ENCODE assay signal across 8 mouse cellular contexts in the genomic region with DNA sequence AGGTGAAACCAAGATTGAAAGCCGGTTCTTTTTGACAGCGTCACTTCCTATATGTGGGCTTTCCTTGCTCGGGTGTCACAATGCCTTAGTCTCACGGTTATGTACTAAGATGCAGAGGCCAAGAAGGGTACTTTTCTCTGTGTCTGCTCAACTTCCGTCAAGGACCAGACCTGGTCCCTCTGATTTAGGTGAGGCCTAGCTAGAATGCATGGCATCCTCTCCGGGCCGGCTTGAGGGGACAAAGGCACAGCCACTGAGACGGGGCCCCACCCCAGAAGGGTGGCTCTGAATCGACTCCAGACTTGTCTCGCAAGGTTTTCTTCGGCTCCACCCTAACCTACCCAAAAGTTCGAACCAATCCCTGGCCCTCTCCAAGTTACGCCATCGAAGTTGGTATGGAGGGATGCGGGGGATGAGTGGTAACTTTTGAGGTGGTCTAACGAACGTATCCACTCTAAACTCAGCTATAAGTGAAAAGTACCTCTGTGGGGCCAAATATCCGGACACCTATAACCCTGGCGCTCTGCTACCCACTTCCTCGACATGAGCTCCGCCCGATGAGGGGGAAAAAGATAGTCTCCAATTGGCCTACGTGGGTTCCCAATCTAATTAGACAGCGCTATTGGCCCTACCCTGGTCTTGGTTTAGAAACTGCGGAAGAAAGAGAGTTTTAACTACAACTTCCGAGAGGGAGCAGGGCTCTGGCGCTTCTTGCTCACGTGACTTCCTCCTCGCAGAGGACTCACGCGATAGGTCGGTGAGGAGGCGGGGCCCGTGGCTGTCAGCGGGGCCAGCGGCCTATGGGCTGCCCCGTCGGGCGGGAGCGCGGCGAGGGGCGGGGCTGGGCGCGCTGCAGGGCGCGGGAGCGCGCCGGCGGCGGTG. TPM values are rescaled to one million over a fixed set of nuclear protein-coding genes. Genes with fewer than 3 reads are reported as not detected.
A peak's percentile ranks its signal among the peaks of the same experiment; 100 is the strongest.
DNase-seq lines count a peak whose midpoint lies in the region; ATAC-seq and TF ChIP-seq lines count a peak whose summit lies in the region.

A gene (plus strand): TSS at position 110 of the 882 bp plus-strand sequence.

- peak within 1 kb of the TSS; percentile 89 to 93 for H3K4me3 ChIP-seq in ES-E14 (ENCODE audit: insufficient read depth in 1 of 2, low read depth in 1 of 2, low read length in 2 of 2, poor library complexity in 1 of 2, severe bottlenecking in 1 of 2)
- H3K4me3 ChIP-seq in forebrain, embryonic 15.5 days: peak within 1 kb of the TSS; percentile 57
- H3K4me3 ChIP-seq in lung, adult 2 months (replicated peaks; ENCODE audit: extremely low read depth, low read depth, low read length): peak within 1 kb of the TSS; percentile 88

- TF ChIP-seq POLR2A in lung, adult 2 months (IDR thresholded peaks at IDR 0.05; ENCODE audit: borderline replicate concordance, extremely low read depth, low read depth, low read length): peak; percentile 73; the same call in 1 of the 2 replicates

- no peaks in the 10 kb centered on the region for H3K36me3 ChIP-seq in ES-E14 (ENCODE audit: control insufficient read depth, insufficient read depth, low read length, poor library complexity, severe bottlenecking)
- no peaks in the 10 kb centered on the region; the same call in 1 of the 2 replicates for H3K36me3 ChIP-seq in forebrain, embryonic 15.5 days

- peak within 1 kb of the TSS; percentile 74 for H3K27ac ChIP-seq in ES-E14 (ENCODE audit: insufficient read depth, low read depth, low read length, poor library complexity, severe bottlenecking)
- peak within 1 kb of the TSS; percentile 91 for H3K27ac ChIP-seq in forebrain, embryonic 15.5 days (replicated peaks)

- intact Hi-C loops in heart, postnatal 25 days (cut with DNase I): no loop called here

- H3K4me1 ChIP-seq in ES-E14 (ENCODE audit: control insufficient read depth in 2 of 2, insufficient read depth in 2 of 2, low read length in 2 of 2, poor library complexity in 1 of 2): peaks cover 9 to 13% of the 10 kb centered on the region in 2 experiments
- H3K4me1 ChIP-seq in forebrain, embryonic 15.5 days: peaks cover 25% of the 10 kb centered on the region
- H3K4me1 ChIP-seq in lung, adult 2 months (ENCODE audit: control insufficient read depth, insufficient read depth, low read length): peaks cover 6% of the 10 kb centered on the region; the same call in 1 of the 2 replicates

- peak within 1 kb of the TSS; percentile 81 for H3K4me2 ChIP-seq in forebrain, embryonic 15.5 days (replicated peaks)

- no peaks in the 10 kb centered on the region for H3K27me3 ChIP-seq in forebrain, embryonic 15.5 days

- DNase-seq in ES-E14 (ENCODE audit: low read depth, low spot score): peak; percentile 88
- DNase-seq in cerebellum, adult 11-12 months: peak; percentile 96
- peak; percentile 96 for DNase-seq in heart, postnatal 25 days (ENCODE audit: low spot score)
- peak; percentile 95 to 96 for DNase-seq in layer of hippocampus, adult 18-20 months (ENCODE audit: low spot score in 2 of 2)
- DNase-seq in lung, adult 2 months: peak; percentile 90
- DNase-seq in thymus, adult 18-20 months: peak; percentile 97 to 98

- H3K9me3 ChIP-seq in ES-E14 (ENCODE audit: control insufficient read depth, insufficient read depth, low read depth, low read length): no peaks in the 10 kb centered on the region
- H3K9me3 ChIP-seq in forebrain, embryonic 15.5 days: no peaks in the 10 kb centered on the region

- in situ Hi-C loops in ES-E14 (cut with MboI; ENCODE audit: low sequenced_read_pairs in 2 of 2, unreplicated experiment in 2 of 2): no loop called here

- 1% methylated on average over 52 of the region's 52 CpGs for WGBS in forebrain, embryonic 15.5 days
- 1% methylated on average over 52 of the region's 52 CpGs for WGBS in lung, adult 2 months

- peak within 1 kb of the TSS; percentile 85 for H3K9ac ChIP-seq in ES-E14 (ENCODE audit: insufficient read depth, low read depth, low read length, poor library complexity, severe bottlenecking)
- peak within 1 kb of the TSS; percentile 59 for H3K9ac ChIP-seq in forebrain, embryonic 15.5 days (replicated peaks)

- TF ChIP-seq CTCF in lung, adult 2 months (IDR thresholded peaks at IDR 0.05; ENCODE audit: insufficient read depth, low read length): no peak

- ATAC-seq in forebrain, embryonic 15.5 days (replicated peaks): peak; percentile 98
- peak; percentile 79 for ATAC-seq in neutrophil, adult 5-6 weeks (ENCODE audit: extremely low read depth, insufficient number of reproducible peaks, low FRiP score, poor library complexity, severe bottlenecking)

TF ChIP-seq in ES-E14, 5 proteins besides CTCF, POLR2A, EP300 and RAD21:
- TF ChIP-seq HCFC1 (IDR thresholded peaks at IDR 0.05; ENCODE audit: borderline replicate concordance, insufficient read depth, low read length) (peak; percentile 87), CHD2 (IDR thresholded peaks at IDR 0.05; ENCODE audit: low read depth, low read length) (peak; percentile 95), MAFK (IDR thresholded peaks at IDR 0.05; ENCODE audit: insufficient read depth, low read depth, low read length) (no peak)

RNA-seq across cellular contexts. Expression of the gene that starts here (rescaled TPM):
- 17.2 and 19.6 TPM in 2 replicates for total RNA-seq in ES-E14 (2012; rRNA removed)
- 4.1 and 4.8 TPM in 2 replicates for polyA plus RNA-seq in forebrain, embryonic 15.5 days (2015; fragmentation: Nextera tagmentation; extraction: Ambion mirVana)
- total RNA-seq in heart, postnatal 25 days (2021): 10 to 100 TPM; 19.3 to 21.7 TPM
- total RNA-seq in layer of hippocampus, adult 18-20 months (2021): 10 to 100 TPM; 10.9 to 12.0 TPM
- 17.7 and 19.9 TPM in 2 replicates for polyA plus RNA-seq in lung, adult 2 months (2012; rRNA removed)
- total RNA-seq in neutrophil, adult 5-6 weeks (2017): 104 and 107 TPM in 2 replicates

Comparison
In these comparisons a context has a peak if more than half of its experiments do, and no peak if none do; other contexts are left out.
1. Peak in every context shown above with its lines: DNase-seq, ATAC-seq, H3K4me3 ChIP-seq and H3K27ac ChIP-seq.